8 mouse cellular contexts compared by ENCODE assay signal in the genomic region with DNA sequence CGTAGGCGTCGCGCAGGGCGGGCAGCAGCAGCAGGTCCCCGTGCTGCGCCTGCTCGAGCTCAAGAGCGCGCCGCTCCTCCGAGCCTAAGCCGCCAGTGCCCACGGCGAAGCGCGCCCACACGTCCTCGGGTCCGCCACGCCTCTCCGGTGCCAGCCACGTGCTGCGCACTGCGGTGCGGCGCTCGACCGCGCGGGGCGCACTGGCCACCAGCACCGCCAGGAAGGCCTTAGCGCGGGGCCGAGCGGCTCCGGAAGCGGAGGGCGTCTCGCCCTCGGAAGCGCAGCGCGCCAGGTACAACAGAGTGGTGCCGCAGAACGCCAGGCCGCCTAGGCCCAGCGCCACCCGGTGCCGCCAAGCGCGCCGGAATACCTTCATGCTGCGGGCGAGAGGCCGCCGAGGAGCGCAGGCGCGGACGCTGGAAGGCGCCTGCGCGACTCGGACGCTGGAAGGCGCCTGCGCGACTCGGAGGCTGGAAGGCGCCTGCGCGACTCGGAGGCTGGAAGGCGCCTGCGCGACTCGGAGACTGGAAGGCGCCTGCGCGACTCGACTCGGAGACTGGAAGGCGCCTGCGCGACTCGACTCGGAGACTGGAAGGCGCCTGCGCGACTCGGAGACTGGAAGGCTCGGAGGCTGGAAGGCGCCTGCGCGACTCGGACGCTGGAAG. TPM values are rescaled to one million over a fixed set of nuclear protein-coding genes. Genes with fewer than 3 reads are reported as not detected.
DNase-seq lines count a peak whose midpoint lies in the region; ATAC-seq and TF ChIP-seq lines count a peak whose summit lies in the region.

Gene B3galt6 (minus strand): TSS at position 409 of the 665 bp plus-strand sequence.
Gene Sdf4 (plus strand): TSS at position 632 of the 665 bp plus-strand sequence.

- peak within 1 kb of the TSS; percentile 88 for H3K9ac ChIP-seq in forebrain, embryonic 15.5 days (replicated peaks)
- peak within 1 kb of the TSS; percentile 91 for H3K9ac ChIP-seq in hindbrain, embryonic 14.5 days

- peak; percentile 71 for DNase-seq in G1E (ENCODE audit: low spot score)
- DNase-seq in c-Kit-positive CD71-positive TER-119-negative erythroid progenitor cells, embryonic 14.5 days (ENCODE audit: low read depth): peak; percentile 82
- DNase-seq in hindbrain, embryonic 14.5 days (ENCODE audit: low spot score): peak; percentile 87
- DNase-seq in layer of hippocampus, postnatal 25 days (ENCODE audit: extremely low spot score in 1 of 2, low spot score in 1 of 2): peak; percentile 72 to 89
- DNase-seq in lung, postnatal 14 days: peak; percentile 83
- peak; percentile 92 for DNase-seq in ovary, postnatal 36 days (ENCODE audit: low spot score)
- peak; percentile 90 for DNase-seq in thymus, postnatal 4 days

- H3K27me3 ChIP-seq in G1E (ENCODE audit: insufficient read depth, low read length): no peaks in the 10 kb centered on the region
- no peaks in the 10 kb centered on the region for H3K27me3 ChIP-seq in forebrain, embryonic 15.5 days
- H3K27me3 ChIP-seq in hindbrain, embryonic 14.5 days (ENCODE audit: control insufficient read depth, insufficient read depth, low read length): no peaks in the 10 kb centered on the region

- peak; percentile 72 for ATAC-seq in G1E (ENCODE audit: extremely low read depth, insufficient number of reproducible peaks, low FRiP score, poor library complexity, severe bottlenecking)
- peak; percentile 89 for ATAC-seq in forebrain, embryonic 15.5 days (replicated peaks)
- ATAC-seq in hindbrain, embryonic 14.5 days (ENCODE audit: low FRiP score): peak; percentile 88

- peaks cover 58% of the 10 kb centered on the region for H3K4me1 ChIP-seq in G1E (ENCODE audit: insufficient read depth, low read depth, low read length)
- H3K4me1 ChIP-seq in forebrain, embryonic 15.5 days: peaks cover 30% of the 10 kb centered on the region
- peaks cover 28% of the 10 kb centered on the region for H3K4me1 ChIP-seq in hindbrain, embryonic 14.5 days (replicated peaks; ENCODE audit: control insufficient read depth, insufficient read depth, low read length)

- peaks cover 55% of the 10 kb centered on the region for H3K36me3 ChIP-seq in G1E (replicated peaks)
- peaks cover 12% of the 10 kb centered on the region for H3K36me3 ChIP-seq in forebrain, embryonic 15.5 days
- peaks cover 17% of the 10 kb centered on the region for H3K36me3 ChIP-seq in hindbrain, embryonic 14.5 days (replicated peaks; ENCODE audit: control insufficient read depth, insufficient read depth)

- TF ChIP-seq CTCF in G1E (IDR thresholded peaks at IDR 0.05; ENCODE audit: low read depth, low read length): peak; percentile 30; the same call in 1 of the 2 replicates

- peak within 1 kb of the TSS; percentile 92 for H3K4me3 ChIP-seq in G1E (ENCODE audit: low read depth, low read length)
- H3K4me3 ChIP-seq in forebrain, embryonic 15.5 days: peak within 1 kb of the TSS; percentile 97
- H3K4me3 ChIP-seq in hindbrain, embryonic 14.5 days (replicated peaks; ENCODE audit: low read length): peak within 1 kb of the TSS; percentile 94

- peak within 1 kb of the TSS; percentile 100 for H3K4me2 ChIP-seq in forebrain, embryonic 15.5 days (replicated peaks)
- H3K4me2 ChIP-seq in hindbrain, embryonic 14.5 days (replicated peaks): peak within 1 kb of the TSS; percentile 92

- under 1% methylated on average over 99 of the region's 99 CpGs for WGBS in forebrain, embryonic 15.5 days
- under 1% methylated on average over 92 of the region's 99 CpGs for WGBS in hindbrain, embryonic 14.5 days

- H3K9me3 ChIP-seq in G1E (replicated peaks): no peaks in the 10 kb centered on the region
- H3K9me3 ChIP-seq in forebrain, embryonic 15.5 days: no peaks in the 10 kb centered on the region
- H3K9me3 ChIP-seq in hindbrain, embryonic 14.5 days (ENCODE audit: control insufficient read depth, low read length): no peaks in the 10 kb centered on the region

- peak within 1 kb of the TSS; percentile 98 for H3K27ac ChIP-seq in forebrain, embryonic 15.5 days (replicated peaks)
- peak within 1 kb of the TSS; percentile 97 for H3K27ac ChIP-seq in hindbrain, embryonic 14.5 days

RNA-seq across cellular contexts. Expression of gene B3galt6, which starts in this region (rescaled TPM):
- 3.6 and 5.1 TPM in 2 replicates for total RNA-seq in G1E (2014; fragmentation: Nextera tagmentation)
- 11.6 and 11.7 TPM in 2 replicates for total RNA-seq in G1E (2017)
- polyA plus RNA-seq in G1E (2012): 4.1 and 4.2 TPM in 2 replicates
- polyA plus RNA-seq in forebrain, embryonic 15.5 days (2015; fragmentation: Nextera tagmentation; extraction: Ambion mirVana): 27.8 and 30.2 TPM in 2 replicates
- 38.4 and 38.8 TPM in 2 replicates for polyA plus RNA-seq in hindbrain, embryonic 14.5 days (2014; fragmentation: Nextera tagmentation; extraction: Ambion mirVana)
- total RNA-seq in layer of hippocampus, postnatal 25 days (2021): 10 to 100 TPM; 10.4 to 11.2 TPM

RNA-seq across cellular contexts. Expression of gene Sdf4, which starts in this region (rescaled TPM):
- 51.0 and 94.4 TPM in 2 replicates for total RNA-seq in G1E (2014; fragmentation: Nextera tagmentation)
- total RNA-seq in G1E (2017): 156 and 163 TPM in 2 replicates
- 30.7 and 31.8 TPM in 2 replicates for polyA plus RNA-seq in G1E (2012)
- polyA plus RNA-seq in forebrain, embryonic 15.5 days (2015; fragmentation: Nextera tagmentation; extraction: Ambion mirVana): 114 and 117 TPM in 2 replicates
- 112 and 114 TPM in 2 replicates for polyA plus RNA-seq in hindbrain, embryonic 14.5 days (2014; fragmentation: Nextera tagmentation; extraction: Ambion mirVana)
- 100 to 1,000 TPM; 180 to 193 TPM for total RNA-seq in layer of hippocampus, postnatal 25 days (2021)

Comparison
In these comparisons a context has a peak if more than half of its experiments do, and no peak if none do; other contexts are left out.
1. Peak in every context shown above with its lines: DNase-seq, ATAC-seq, H3K4me3 ChIP-seq and H3K27ac ChIP-seq.